Mouse (Mus musculus) neural tube, embryonic 12.5 days (tissue): ENCODE measurements around the gene Sorl1. TPM values are rescaled to one million over a fixed set of nuclear protein-coding genes. Genes with fewer than 3 reads are reported as not detected.

Experiments used
- ATAC-seq: fragments of 200-750 bp; cut with Nextera tagmentation; 2 replicates; pipeline ENCODE4 v1.8.0; 2017; ENCODE audit warnings: low read depth, mild to moderate bottlenecking, moderate TSS enrichment, moderate library complexity; ENCODE audit not compliant: low FRiP score
- H3K27ac ChIP-seq: fragments of 300-500 bp; sonication (generic); 2 replicates; pipeline ENCODE4 v1.5.1; 2016
- H3K27me3 ChIP-seq: fragments of 300-500 bp; sonication (generic); replicated peaks from 2 replicates; pipeline ENCODE4 v1.6.1; 2016; ENCODE audit warnings: mild to moderate bottlenecking
- H3K36me3 ChIP-seq: fragments of 300-500 bp; sonication (generic); 2 replicates; pipeline ENCODE4 v1.6.1; 2016; ENCODE audit warnings: mild to moderate bottlenecking
- H3K4me1 ChIP-seq: fragments of 300-500 bp; sonication (generic); 2 replicates; pipeline ENCODE4 v1.6.1; 2016
- H3K4me2 ChIP-seq: fragments of 300-500 bp; sonication (generic); replicated peaks from 2 replicates; pipeline ENCODE4 v1.6.1; 2016; ENCODE audit warnings: mild to moderate bottlenecking
- H3K4me3 ChIP-seq: fragments of 300-500 bp; sonication (generic); 2 replicates; pipeline ENCODE4 v1.5.1; 2016
- H3K9ac ChIP-seq: fragments of 300-500 bp; sonication (generic); 2 replicates; pipeline ENCODE4 v1.6.1; 2016; ENCODE audit warnings: mild to moderate bottlenecking
- H3K9me3 ChIP-seq: fragments of 300-500 bp; sonication (generic); 2 replicates; pipeline ENCODE4 v1.6.1; 2016; ENCODE audit warnings: mild to moderate bottlenecking
- WGBS: fragments of 180-500 bp; shearing (Covaris S2); methylation state at CpG from one replicate; pipeline ENCODE4 v1.1.7; 2016; 5-methylcytosine and 5-hydroxymethylcytosine counted together
- polyA plus RNA-seq: library from polyadenylated mRNA; unstranded; fragments of >200 nt; fragmentation: Nextera tagmentation; extraction: Ambion mirVana; gene quantifications from 2 replicates; pipeline ENCODE4 v1.2.1, GENCODE M21; 2016

Sorl1 gene
- polyA plus RNA-seq, 1 experiment from 2014 or later: 16.4 TPM

DNA sequence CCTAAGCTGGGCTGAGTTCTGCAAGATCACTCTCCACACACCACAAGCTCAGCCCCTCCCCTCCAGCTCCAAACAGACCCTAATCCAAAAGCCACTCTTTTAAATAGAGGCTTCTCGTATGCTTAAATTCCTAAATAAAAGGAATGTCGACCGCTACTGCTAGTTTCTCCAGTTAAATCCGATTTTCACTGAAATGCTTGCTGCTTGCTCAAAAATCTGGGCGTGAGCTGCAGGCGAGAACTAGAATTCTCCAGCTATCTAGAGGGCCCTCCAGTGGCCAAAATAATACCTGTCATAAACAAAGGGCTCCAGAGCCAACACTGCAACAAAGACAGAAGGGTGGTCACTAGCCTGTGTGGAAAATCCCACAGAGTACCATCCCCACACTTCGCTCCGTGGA lies 170.6 kb downstream of the Sorl1 start:
- Histone ChIP-seq H3K9ac (0 out of 2 replicates have a peak overlapping the region, but pooled peaks have one; percentile 40), H3K27me3 (no peaks in the 10 kb centered on the region), H3K27ac (peak overlapping the region; percentile 44), H3K36me3 (no peaks in the 10 kb centered on the region), H3K9me3 (no peaks in the 10 kb centered on the region), H3K4me3 (no peak overlapping the region), H3K4me2 (peak overlapping the region; percentile 34), H3K4me1 (peaks cover 30% of the 10 kb centered on the region)
- no peak for ATAC-seq
- WGBS: 9% methylated on average over 8 of the region's 8 CpGs

DNA sequence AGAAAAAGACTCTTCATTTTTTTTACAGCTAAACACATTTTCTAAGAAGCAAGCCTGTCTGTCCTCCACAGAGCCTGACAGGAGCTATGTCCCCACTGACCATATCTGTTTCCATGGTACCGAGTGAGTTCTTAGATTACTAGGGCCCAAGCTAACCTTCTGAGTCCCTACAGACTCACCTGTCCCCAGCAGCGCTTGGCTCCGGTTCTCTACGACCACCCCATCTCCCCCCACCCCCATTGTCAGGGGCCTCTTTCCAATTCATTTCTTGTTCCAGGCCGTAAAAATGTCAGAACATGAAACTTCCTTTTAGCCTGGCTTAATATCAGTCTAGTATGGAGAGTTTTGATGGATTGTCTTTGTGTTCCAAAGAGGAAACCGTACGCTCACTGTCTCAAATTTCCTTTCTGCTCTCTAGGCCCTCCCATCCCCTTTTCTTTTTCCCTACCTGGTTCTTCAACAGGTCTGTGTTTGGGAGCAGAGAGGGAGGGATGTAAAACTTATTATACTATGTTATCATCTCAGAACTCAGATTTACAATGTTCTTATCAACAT lies 171.4 kb downstream of the Sorl1 start:
- H3K4me3 ChIP-seq: no peak overlapping the region
- peak overlapping the region; percentile 66 for H3K4me2 ChIP-seq
- H3K9ac ChIP-seq: peak overlapping the region; percentile 9; the same call in 1 of the 2 replicates
- no peaks in the 10 kb centered on the region for H3K27me3 ChIP-seq
- H3K9me3 ChIP-seq: no peaks in the 10 kb centered on the region
- H3K36me3 ChIP-seq: no peaks in the 10 kb centered on the region
- no peak for ATAC-seq
- no peak overlapping the region for H3K27ac ChIP-seq
- WGBS: 55% methylated on average over 7 of the region's 7 CpGs
- H3K4me1 ChIP-seq: peaks cover 30% of the 10 kb centered on the region

DNA sequence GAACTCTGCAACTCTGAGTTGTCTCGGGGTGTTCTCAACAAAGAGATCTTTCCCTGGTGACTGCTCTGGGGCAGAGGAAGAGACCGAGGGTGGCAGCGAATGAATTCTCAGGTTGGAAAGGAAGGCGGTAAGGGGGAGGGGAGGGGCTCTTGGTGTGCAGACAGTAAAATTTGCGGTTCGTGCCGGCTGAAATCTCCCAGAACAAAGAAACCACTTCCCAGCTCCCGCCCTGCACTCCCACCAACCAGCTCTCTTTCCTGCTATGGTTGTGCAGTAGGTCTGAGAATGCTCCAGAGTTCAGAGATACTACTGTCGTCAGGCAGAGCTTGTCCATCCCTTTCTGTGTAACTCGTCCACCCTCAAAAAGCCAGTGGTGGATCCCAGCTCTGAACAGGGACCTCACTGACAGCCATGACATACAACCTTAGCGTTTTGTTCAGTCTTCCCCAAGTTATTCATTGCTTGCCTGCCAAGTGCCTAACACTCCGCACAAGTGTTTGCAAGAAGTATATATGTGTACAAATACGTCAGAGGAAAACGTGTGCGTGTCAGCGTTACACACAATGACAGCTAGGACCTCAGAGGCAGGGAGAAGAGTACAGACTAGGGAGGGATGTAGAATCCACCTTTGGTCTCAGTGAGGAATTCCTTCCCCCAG lies 172.5 kb downstream of the Sorl1 start:
- H3K4me2 ChIP-seq: peak overlapping the region; percentile 66
- no peaks in the 10 kb centered on the region for H3K27me3 ChIP-seq
- no peaks in the 10 kb centered on the region for H3K9me3 ChIP-seq
- peak overlapping the region; percentile 61 for H3K9ac ChIP-seq
- no peaks in the 10 kb centered on the region for H3K36me3 ChIP-seq
- peak; percentile 51 for ATAC-seq
- H3K4me3 ChIP-seq: peak overlapping the region; percentile 36
- 16% methylated on average over 16 of the region's 16 CpGs for WGBS
- H3K27ac ChIP-seq: peak overlapping the region; percentile 88
- peaks cover 30% of the 10 kb centered on the region for H3K4me1 ChIP-seq

DNA sequence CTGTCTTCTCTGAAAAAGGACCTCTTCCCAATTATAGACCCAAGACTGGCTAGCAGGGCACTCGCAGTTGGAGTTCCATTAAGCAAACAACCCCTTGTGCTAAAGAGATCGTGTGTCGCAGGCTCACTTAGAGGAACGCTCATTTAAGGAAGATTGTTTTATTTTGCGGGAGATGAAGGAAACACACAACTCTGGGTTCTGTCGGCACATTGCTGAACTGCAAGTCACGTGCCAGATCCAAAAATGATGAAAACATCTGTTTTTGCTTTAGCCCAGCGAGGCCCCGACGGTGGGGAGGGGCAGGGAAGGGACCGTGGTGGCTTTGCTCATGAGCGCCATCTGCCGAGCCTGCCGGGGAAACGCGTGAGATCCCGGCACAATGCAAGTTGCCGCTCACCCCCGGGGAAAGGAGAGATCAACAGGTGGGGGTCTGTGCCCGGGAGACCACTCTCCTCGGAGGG lies 173.1 kb downstream of the Sorl1 start:
- peak overlapping the region; percentile 36 for H3K4me3 ChIP-seq
- peak overlapping the region; percentile 61 for H3K9ac ChIP-seq
- H3K27ac ChIP-seq: peak overlapping the region; percentile 88
- ATAC-seq: peak; percentile 87
- H3K36me3 ChIP-seq: no peaks in the 10 kb centered on the region
- no peaks in the 10 kb centered on the region for H3K9me3 ChIP-seq
- peaks cover 30% of the 10 kb centered on the region for H3K4me1 ChIP-seq
- peak overlapping the region; percentile 66 for H3K4me2 ChIP-seq
- WGBS: under 1% methylated on average over 21 of the region's 21 CpGs
- no peaks in the 10 kb centered on the region for H3K27me3 ChIP-seq

DNA sequence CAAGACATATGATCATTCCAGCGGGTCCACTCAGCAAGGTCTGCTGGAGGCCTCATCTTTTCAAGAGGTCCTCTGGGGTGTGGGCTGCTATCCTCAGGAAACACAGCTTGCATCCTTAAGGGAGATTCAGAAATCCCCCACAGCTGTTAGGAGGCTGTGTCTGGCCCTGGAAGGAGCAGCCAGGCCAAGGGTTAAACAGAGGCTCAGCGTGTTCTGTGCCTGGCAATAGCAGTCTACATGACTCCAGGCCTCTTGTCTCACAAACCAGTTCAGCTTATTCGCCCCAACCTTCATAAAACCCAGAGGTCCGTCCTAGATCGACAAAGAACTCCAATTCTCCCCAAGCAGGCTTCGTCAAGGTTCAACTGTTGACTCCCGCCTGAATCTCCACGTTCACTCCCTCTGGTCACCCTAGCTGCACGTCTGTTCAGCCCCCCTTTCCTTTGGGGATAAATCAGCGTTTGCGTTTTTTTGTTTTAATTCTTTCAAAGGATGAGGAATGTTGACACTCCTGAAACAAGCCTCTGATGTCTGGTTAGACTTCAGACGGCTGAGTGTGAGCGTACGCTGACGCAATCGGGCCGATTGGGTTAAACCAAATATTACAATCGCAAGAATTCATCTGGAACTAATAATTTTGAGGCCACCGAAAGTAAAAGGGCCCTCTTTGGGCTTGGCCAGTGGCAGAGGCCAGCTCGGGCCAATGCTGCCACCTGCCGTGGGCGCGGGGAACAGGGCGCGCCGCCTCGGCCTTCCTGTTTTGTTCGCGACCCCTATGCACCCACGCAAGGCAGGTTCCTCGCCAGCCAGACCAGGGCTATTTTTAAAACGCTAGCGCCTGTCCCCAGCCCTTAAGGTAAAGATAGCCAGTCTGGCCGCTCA lies 173.7 kb downstream of the Sorl1 start:
- H3K4me2 ChIP-seq: peak overlapping the region; percentile 66
- peak overlapping the region; percentile 36 for H3K4me3 ChIP-seq
- no peaks in the 10 kb centered on the region for H3K9me3 ChIP-seq
- H3K27me3 ChIP-seq: no peaks in the 10 kb centered on the region
- H3K4me1 ChIP-seq: peaks cover 30% of the 10 kb centered on the region
- H3K36me3 ChIP-seq: no peaks in the 10 kb centered on the region
- WGBS: 4% methylated on average over 34 of the region's 34 CpGs
- ATAC-seq: peak; percentile 86
- peak overlapping the region; percentile 88 for H3K27ac ChIP-seq
- H3K9ac ChIP-seq: peak overlapping the region; percentile 61

DNA sequence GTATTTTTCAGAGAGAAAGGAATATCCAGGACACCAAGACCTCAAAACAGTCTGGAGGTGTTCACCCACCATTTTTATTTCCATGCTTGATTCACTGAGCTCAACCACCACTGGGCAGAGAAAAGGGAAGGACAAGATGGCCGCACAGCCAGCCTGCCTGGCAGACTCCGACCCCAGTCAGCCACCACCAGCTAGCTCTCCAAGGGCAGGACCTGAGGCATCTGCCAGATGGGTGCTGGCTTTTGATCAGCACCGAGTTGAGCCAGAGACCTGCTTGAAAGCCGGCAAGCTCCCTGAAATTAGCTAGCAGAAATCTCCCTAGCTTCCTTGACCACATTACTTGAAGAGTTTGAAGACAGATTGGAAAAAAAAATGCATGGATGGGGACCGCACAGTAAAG lies 174.6 kb downstream of the Sorl1 start:
- H3K9ac ChIP-seq: no peak overlapping the region
- peak overlapping the region; percentile 88 for H3K27ac ChIP-seq
- 78% methylated on average over 5 of the region's 5 CpGs for WGBS
- no peaks in the 10 kb centered on the region for H3K36me3 ChIP-seq
- no peak overlapping the region for H3K4me2 ChIP-seq
- H3K9me3 ChIP-seq: no peaks in the 10 kb centered on the region
- H3K27me3 ChIP-seq: no peaks in the 10 kb centered on the region
- no peak for ATAC-seq
- H3K4me1 ChIP-seq: peaks cover 30% of the 10 kb centered on the region
- H3K4me3 ChIP-seq: no peak overlapping the region

DNA sequence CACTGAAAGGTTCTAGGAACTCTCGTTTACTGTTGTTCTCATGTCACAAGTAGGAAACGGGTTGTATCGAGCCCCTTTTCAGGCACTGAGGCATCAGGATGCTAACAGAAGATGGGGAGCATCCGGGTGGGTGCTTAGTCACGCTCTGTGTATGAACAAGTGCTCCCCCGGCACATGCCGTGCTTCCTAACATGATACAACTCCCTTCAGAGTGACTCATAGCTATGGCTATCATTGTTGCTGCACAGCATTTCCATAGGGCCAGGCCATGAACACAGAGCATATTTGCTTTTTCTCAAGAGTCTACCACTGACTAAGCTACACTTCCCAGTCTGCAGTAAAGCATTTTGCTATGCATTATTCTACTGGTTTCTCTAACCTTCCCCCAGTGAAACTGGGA lies 179.1 kb downstream of the Sorl1 start:
- Histone ChIP-seq H3K27ac (no peak overlapping the region), H3K4me2 (no peak overlapping the region), H3K9ac (no peak overlapping the region), H3K27me3 (no peaks in the 10 kb centered on the region), H3K4me1 (peaks cover 8% of the 10 kb centered on the region), H3K36me3 (no peaks in the 10 kb centered on the region), H3K9me3 (no peaks in the 10 kb centered on the region), H3K4me3 (no peak overlapping the region)
- ATAC-seq: no peak
- 93% methylated on average over 7 of the region's 7 CpGs for WGBS

DNA sequence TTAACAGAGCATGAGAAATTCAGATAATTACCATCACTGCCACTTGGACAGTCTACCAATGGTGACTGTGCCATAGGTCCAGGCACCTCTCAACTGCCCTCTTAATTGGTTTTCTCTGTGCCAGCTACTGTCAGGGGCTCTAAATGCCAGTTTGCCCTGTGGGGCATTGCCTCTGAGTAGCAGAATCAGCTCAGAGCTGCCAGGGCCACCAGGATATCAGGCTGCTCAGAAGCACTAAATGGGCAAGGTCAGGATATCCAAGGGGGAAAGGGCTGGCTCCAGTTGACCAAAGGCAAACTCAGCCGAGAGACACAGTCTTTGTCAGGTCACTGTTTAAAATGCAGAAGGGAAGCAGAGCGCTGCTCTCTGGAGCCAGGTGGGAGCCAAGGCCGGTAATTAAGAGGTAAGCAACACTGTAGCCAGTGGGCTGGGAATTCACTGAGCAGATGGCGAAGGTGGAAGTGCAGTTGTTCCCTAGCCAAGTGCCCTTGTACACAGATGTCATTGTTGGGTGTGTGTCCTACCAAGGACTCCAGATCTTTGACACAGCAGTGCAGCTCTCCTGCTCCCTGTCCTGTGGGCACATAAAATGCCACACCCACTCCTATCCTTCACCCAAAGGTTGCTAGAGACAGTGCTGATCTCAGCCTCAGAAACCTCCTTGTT lies 181.0 kb downstream of the Sorl1 start:
- Histone ChIP-seq H3K27ac (no peak overlapping the region), H3K4me2 (no peak overlapping the region), H3K36me3 (no peaks in the 10 kb centered on the region), H3K27me3 (no peaks in the 10 kb centered on the region), H3K4me3 (no peak overlapping the region), H3K9ac (no peak overlapping the region), H3K4me1 (peaks cover 10% of the 10 kb centered on the region), H3K9me3 (no peaks in the 10 kb centered on the region)
- 83% methylated on average over 4 of the region's 4 CpGs for WGBS
- ATAC-seq: no peak

DNA sequence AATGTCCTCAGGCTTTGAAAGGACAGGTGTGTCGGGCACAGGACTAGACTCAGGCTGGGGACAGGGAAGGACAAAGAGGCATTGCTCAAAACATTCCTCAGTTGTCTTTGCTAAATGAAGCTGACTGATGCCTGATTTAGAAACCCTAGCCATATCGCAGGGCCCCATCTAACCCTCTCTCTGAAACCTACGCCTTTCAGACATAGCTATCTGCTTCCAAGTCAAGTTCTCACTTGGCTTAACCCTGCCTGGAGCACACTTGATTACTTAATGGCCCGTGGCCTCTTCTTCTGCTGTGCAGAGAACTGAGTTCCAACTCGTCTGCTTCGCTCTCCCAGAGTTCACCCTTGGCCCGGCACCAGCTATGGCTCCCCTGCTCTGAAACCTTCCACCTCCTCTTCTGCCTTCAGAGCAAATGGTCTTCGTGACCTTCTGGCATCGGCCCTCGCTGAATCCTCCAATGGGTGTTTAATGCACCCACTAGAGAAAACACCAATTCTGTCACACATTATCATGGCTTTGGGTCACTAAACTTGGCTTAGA lies 183.7 kb downstream of the Sorl1 start:
- WGBS: 76% methylated on average over 10 of the region's 10 CpGs
- no peak for ATAC-seq
- no peak overlapping the region for H3K27ac ChIP-seq
- H3K9me3 ChIP-seq: no peaks in the 10 kb centered on the region
- H3K4me2 ChIP-seq: no peak overlapping the region
- H3K4me1 ChIP-seq: peaks cover 27% of the 10 kb centered on the region
- H3K36me3 ChIP-seq: no peaks in the 10 kb centered on the region
- no peaks in the 10 kb centered on the region for H3K27me3 ChIP-seq
- H3K9ac ChIP-seq: no peak overlapping the region
- H3K4me3 ChIP-seq: no peak overlapping the region

DNA sequence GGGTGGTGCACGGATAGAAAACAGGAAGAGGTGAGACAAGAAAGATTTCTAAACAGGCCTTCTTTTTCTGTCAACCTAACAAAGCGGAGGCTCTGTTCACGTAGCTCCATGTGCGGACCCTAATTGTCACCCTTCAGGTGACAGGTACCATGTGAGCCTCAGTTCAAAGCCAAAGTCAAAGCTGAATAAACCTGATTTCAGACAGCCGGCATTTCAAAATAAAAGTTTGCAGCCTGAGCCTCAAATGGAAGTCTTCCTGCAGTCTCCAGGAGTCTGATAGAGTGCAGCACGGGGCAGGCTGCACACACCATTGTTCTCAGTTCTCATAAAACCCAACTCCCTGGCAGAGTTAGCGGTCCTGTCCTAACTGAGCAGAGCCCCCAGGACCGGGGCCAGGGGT lies 185.6 kb downstream of the Sorl1 start:
- H3K27me3 ChIP-seq: no peaks in the 10 kb centered on the region
- H3K4me1 ChIP-seq: peaks cover 43% of the 10 kb centered on the region

DNA sequence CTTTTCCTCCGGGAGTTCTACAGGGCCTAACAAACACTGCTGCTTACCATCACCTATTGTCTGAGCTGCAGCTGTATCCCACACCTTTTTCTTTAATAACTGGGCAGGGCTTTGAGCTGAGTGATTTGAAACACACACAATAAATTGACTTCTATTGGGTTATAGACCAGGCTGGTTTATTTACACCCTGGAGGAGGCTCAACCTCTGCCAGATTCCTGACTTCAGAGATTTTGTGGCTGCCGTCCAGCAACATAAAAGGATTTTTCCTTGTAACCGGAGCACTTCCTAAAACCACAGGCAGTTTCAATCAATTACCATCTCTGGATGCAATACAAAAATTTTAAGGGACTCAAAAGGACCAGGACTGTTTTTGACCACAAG lies 186.1 kb downstream of the Sorl1 start:
- no peak for ATAC-seq
- Histone ChIP-seq H3K36me3 (no peaks in the 10 kb centered on the region), H3K9me3 (no peaks in the 10 kb centered on the region), H3K4me3 (no peak overlapping the region), H3K27ac (peak overlapping the region; percentile 1; the same call in 1 of the 2 replicates), H3K4me2 (no peak overlapping the region), H3K4me1 (peaks cover 43% of the 10 kb centered on the region), H3K9ac (no peak overlapping the region), H3K27me3 (no peaks in the 10 kb centered on the region)
- 27% methylated on average over 3 of the region's 3 CpGs for WGBS

More for the DNA sequence above, 185.6 kb downstream of the Sorl1 start:
- Histone ChIP-seq H3K9me3 (no peaks in the 10 kb centered on the region), H3K9ac (no peak overlapping the region), H3K4me3 (no peak overlapping the region), H3K4me2 (no peak overlapping the region), H3K36me3 (no peaks in the 10 kb centered on the region), H3K27ac (no peak overlapping the region)
- no peak for ATAC-seq
- 45% methylated on average over 8 of the region's 8 CpGs for WGBS
